Mouse (Mus musculus) midbrain, embryonic 14.5 days (tissue): ENCODE data around the gene Fgfr2. TPM values are rescaled to one million over a fixed set of nuclear protein-coding genes. Genes with fewer than 3 reads are reported as not detected.

Experiments
- ATAC-seq: fragments of 200-750 bp; cut with Nextera tagmentation; 2 replicates; pipeline ENCODE4 v1.8.0; 2017; ENCODE audit warnings: moderate number of reproducible peaks, moderate library complexity; ENCODE audit not compliant: low FRiP score, low TSS enrichment
- DNase-seq: peaks from one replicate; pipeline ENCODE4 v3.0.0-alpha.2; 2015
- H3K27ac ChIP-seq: fragments of 300-500 bp; sonication (generic); replicated peaks from 2 replicates; pipeline ENCODE4 v1.5.1; 2014; ENCODE audit warnings: mild to moderate bottlenecking, low read depth, low read length, moderate library complexity
- H3K27me3 ChIP-seq: fragments of 300-500 bp; sonication (generic); 2 replicates; pipeline ENCODE4 v1.6.1; 2014; ENCODE audit warnings: low read length, control low read depth, mixed read lengths; ENCODE audit not compliant: control insufficient read depth, insufficient read depth
- H3K36me3 ChIP-seq: fragments of 300-500 bp; sonication (generic); 2 replicates; pipeline ENCODE4 v1.6.1; 2014; ENCODE audit warnings: low read length, control low read depth; ENCODE audit not compliant: control insufficient read depth, insufficient read depth
- H3K4me1 ChIP-seq: fragments of 300-500 bp; sonication (generic); 2 replicates; pipeline ENCODE4 v1.6.1; 2014; ENCODE audit warnings: mild to moderate bottlenecking, antibody characterized with exemption, low read length, control low read depth; ENCODE audit not compliant: control insufficient read depth, insufficient read depth
- H3K4me2 ChIP-seq: fragments of 300-500 bp; sonication (generic); 2 replicates; pipeline ENCODE4 v1.6.1; 2014; ENCODE audit warnings: mild to moderate bottlenecking, low read length, moderate library complexity
- H3K4me3 ChIP-seq: fragments of 300-500 bp; sonication (generic); replicated peaks from 2 replicates; pipeline ENCODE4 v1.5.1; 2014; ENCODE audit warnings: low read depth, low read length
- H3K9ac ChIP-seq: fragments of 300-500 bp; sonication (generic); replicated peaks from 2 replicates; pipeline ENCODE4 v1.6.1; 2014; ENCODE audit warnings: mild to moderate bottlenecking, low read length, moderate library complexity
- H3K9me3 ChIP-seq: fragments of 300-500 bp; sonication (generic); 2 replicates; pipeline ENCODE4 v1.6.1; 2016; ENCODE audit warnings: low read length, control low read depth, mixed read lengths; ENCODE audit not compliant: control insufficient read depth
- WGBS: fragments of 180-500 bp; shearing (Covaris S2); extraction: QIAGEN DNeasy Blood & Tissue Kit; methylation state at CpG from one replicate; pipeline ENCODE4 v1.1.7; 2014; 5-methylcytosine and 5-hydroxymethylcytosine counted together
- polyA plus RNA-seq: library from polyadenylated mRNA; unstranded; fragments of >200 nt; fragmentation: Nextera tagmentation; extraction: Ambion mirVana; gene quantifications from 2 replicates; pipeline ENCODE4 v1.2.1, GENCODE M21; 2014

Fgfr2 gene
- polyA plus RNA-seq, 1 experiment from 2014 or later = 28.1 TPM

- Histone ChIP-seq H3K27me3 (no peaks in the 10 kb centered on the region), H3K9me3 (no peaks in the 10 kb centered on the region), H3K9ac (no peak overlapping the region), H3K27ac (no peak overlapping the region), H3K4me1 (no peaks in the 10 kb centered on the region), H3K4me2 (no peak overlapping the region), H3K36me3 (no peaks in the 10 kb centered on the region), H3K4me3 (no peak overlapping the region)
- ATAC-seq (no peak), DNase-seq (no peak)
- whole genome bisulfite sequencing = 28% methylated on average over 1 of the region's 1 CpGs
Measured at GRCm38 (mm10) chr7:131244993-131245392, 1878.2 kb downstream of the Fgfr2 start.

GRCm38 (mm10) chr7:131236091-131236490 is 1887.1 kb downstream of the Fgfr2 start:
- Histone ChIP-seq H3K9me3 (no peaks in the 10 kb centered on the region), H3K9ac (no peak overlapping the region), H3K27ac (no peak overlapping the region), H3K4me3 (no peak overlapping the region), H3K4me2 (no peak overlapping the region), H3K27me3 (no peaks in the 10 kb centered on the region), H3K36me3 (no peaks in the 10 kb centered on the region), H3K4me1 (no peaks in the 10 kb centered on the region)
- no peak for DNase-seq
- no peak for ATAC-seq

GRCm38 (mm10) chr7:131223086-131223485 is 1900.1 kb downstream of the Fgfr2 start:
- H3K27me3 ChIP-seq = no peaks in the 10 kb centered on the region
- no peak for DNase-seq
- WGBS = 77% methylated on average over 5 of the region's 5 CpGs

DNA sequence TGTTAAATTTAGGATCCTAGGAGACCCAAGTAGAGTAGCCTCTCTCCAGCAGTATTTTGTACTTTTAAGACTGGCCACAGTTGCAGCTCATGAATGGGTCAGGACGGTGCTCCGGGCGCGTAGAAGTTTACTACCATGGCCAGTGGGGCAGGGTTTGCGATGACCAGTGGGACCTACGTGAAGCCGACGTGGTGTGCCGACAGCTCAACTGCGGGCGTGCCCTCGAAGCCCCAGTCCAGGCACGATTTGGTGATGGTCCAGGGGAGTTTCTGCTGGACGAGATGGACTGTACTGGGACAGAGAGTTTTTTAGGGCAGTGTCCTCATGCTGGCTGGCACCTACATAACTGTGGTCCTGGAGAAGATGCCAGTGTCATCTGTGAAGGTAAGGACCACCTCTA is 1935.2 kb downstream of the Fgfr2 start:
- ATAC-seq (no peak), DNase-seq (no peak)
- H3K9me3 ChIP-seq = no peaks in the 10 kb centered on the region
- no peaks in the 10 kb centered on the region for H3K4me1 ChIP-seq
- H3K36me3 ChIP-seq = no peaks in the 10 kb centered on the region
- H3K4me3 ChIP-seq = no peak overlapping the region
- 93% methylated on average over 14 of the region's 14 CpGs for WGBS
- H3K27me3 ChIP-seq = no peaks in the 10 kb centered on the region
- no peak overlapping the region for H3K27ac ChIP-seq
- H3K4me2 ChIP-seq = no peak overlapping the region
- H3K9ac ChIP-seq = no peak overlapping the region

More at GRCm38 (mm10) chr7:131223086-131223485, 1900.1 kb downstream of the Fgfr2 start:
- no peak overlapping the region for H3K4me3 ChIP-seq
- H3K9ac ChIP-seq = no peak overlapping the region
- no peaks in the 10 kb centered on the region for H3K36me3 ChIP-seq
- H3K4me1 ChIP-seq = no peaks in the 10 kb centered on the region
- no peaks in the 10 kb centered on the region for H3K9me3 ChIP-seq
- ATAC-seq = no peak
- H3K27ac ChIP-seq = no peak overlapping the region
- no peak overlapping the region for H3K4me2 ChIP-seq

DNA sequence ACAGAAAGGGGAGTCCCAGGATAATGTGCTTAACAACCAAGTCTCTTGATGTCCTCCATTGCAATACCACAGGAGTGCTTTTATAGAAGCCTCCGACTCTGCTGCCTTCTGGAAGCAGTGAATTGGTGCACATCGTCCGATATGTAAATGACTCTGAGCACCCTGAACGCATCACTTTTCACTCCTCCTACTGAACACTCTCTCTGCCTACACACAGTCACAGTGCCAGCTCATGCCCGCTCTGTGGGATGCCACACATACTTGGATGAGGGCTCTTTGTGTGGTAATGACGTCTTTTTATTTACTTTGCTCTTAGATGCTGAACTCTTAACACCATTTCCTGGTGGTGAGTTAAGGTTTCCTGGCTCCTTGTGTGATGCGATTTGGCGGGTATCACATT is 1936.1 kb downstream of the Fgfr2 start:
- Histone ChIP-seq H3K4me3 (no peak overlapping the region), H3K36me3 (no peaks in the 10 kb centered on the region), H3K9me3 (no peaks in the 10 kb centered on the region), H3K4me1 (no peaks in the 10 kb centered on the region), H3K4me2 (no peak overlapping the region), H3K27ac (no peak overlapping the region), H3K9ac (no peak overlapping the region), H3K27me3 (no peaks in the 10 kb centered on the region)
- ATAC-seq = no peak
- no peak for DNase-seq
- WGBS = 84% methylated on average over 8 of the region's 8 CpGs

DNA sequence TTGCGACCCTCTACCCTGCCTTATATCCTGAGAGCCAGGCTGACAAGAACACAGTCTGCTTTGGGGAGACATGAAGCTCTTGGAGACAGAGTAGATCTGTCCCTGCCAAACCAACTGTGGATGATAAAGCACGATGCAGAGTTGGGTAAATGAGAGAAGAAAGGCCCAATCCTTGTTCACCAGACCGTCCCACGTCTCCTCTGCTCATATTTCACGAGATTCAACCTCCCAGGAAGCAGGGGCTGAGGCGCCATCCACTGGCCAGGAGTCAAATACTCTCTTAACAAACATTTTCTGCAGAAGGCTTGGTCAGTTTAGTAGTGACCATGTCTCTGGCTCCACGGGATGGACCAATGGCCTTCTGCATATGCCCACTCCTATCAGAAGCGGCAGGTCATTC is 1938.8 kb downstream of the Fgfr2 start:
- Histone ChIP-seq H3K9me3 (no peaks in the 10 kb centered on the region), H3K27ac (no peak overlapping the region), H3K27me3 (no peaks in the 10 kb centered on the region), H3K4me3 (no peak overlapping the region), H3K36me3 (no peaks in the 10 kb centered on the region), H3K4me2 (no peak overlapping the region), H3K4me1 (no peaks in the 10 kb centered on the region), H3K9ac (no peak overlapping the region)
- WGBS = 71% methylated on average over 8 of the region's 8 CpGs
- no peak for DNase-seq
- ATAC-seq = no peak

- WGBS = 38% methylated on average over 4 of the region's 4 CpGs
- Histone ChIP-seq H3K9me3 (no peaks in the 10 kb centered on the region), H3K4me2 (no peak overlapping the region), H3K27me3 (no peaks in the 10 kb centered on the region), H3K4me1 (no peaks in the 10 kb centered on the region), H3K9ac (no peak overlapping the region), H3K36me3 (no peaks in the 10 kb centered on the region), H3K27ac (no peak overlapping the region), H3K4me3 (no peak overlapping the region)
- DNase-seq = peak; percentile 42
- no peak for ATAC-seq
Measured at GRCm38 (mm10) chr7:131182685-131183084, 1940.5 kb downstream of the Fgfr2 start.

DNA sequence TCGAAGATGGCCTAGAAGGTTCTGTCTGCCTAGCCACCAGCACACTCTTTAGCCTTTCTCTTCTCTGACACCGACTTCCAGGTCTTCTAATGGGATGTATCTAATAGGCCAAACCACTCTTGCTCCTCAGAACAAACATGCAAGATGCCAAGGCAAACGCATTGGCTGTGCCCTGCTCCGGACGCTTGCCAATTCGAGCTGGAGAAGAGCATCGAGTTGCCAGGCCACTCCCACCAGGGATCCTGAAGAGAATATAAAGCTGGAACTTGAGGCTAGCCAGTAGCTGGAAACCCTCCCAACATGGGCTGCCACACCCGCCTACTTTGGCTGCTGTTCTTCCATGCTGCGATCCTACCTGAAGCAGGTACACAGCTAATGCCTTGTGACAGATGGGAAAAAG is 1949.0 kb downstream of the Fgfr2 start, which contains the start of gene 5430419D17Rik:
TSS of gene 5430419D17Rik (plus strand) at position 282 of the 400 bp plus-strand sequence.
- WGBS = 89% methylated on average over 9 of the region's 9 CpGs
- DNase-seq = no peak
- ATAC-seq = no peak

DNA sequence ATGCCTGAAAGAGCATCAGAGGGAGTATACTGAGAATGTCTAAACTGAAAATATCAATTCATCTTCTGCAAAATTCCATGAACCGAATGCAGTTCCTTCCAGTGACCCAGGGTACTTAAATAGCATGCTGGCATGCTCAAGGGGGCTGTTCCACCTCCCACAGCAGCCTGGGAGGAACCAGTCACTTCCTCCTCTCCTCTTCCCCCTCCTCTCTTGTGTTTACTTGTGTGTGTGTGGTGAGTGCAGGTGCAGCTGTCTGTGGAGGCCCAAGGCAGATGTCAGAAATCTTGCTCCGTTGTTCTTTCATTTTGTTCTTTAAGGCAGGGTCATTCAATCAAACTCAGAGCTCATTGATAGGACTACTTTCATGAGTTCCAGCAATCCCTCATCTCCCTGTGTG is 1954.1 kb downstream of the Fgfr2 start:
- Histone ChIP-seq H3K9me3 (no peaks in the 10 kb centered on the region), H3K36me3 (no peaks in the 10 kb centered on the region), H3K27me3 (no peaks in the 10 kb centered on the region), H3K4me3 (no peak overlapping the region), H3K9ac (no peak overlapping the region), H3K4me2 (no peak overlapping the region), H3K27ac (no peak overlapping the region), H3K4me1 (no peaks in the 10 kb centered on the region)
- DNase-seq (no peak), ATAC-seq (no peak)
- 63% methylated on average over 2 of the region's 2 CpGs for WGBS

More for the DNA sequence above, 1949.0 kb downstream of the Fgfr2 start, which contains the start of gene 5430419D17Rik:
- no peak within 1 kb of the TSS for H3K9ac ChIP-seq
- H3K4me2 ChIP-seq = no peak within 1 kb of the TSS
- no peak within 1 kb of the TSS for H3K27ac ChIP-seq
- H3K4me1 ChIP-seq = no peaks in the 10 kb centered on the region
- no peaks in the 10 kb centered on the region for H3K27me3 ChIP-seq
- no peaks in the 10 kb centered on the region for H3K36me3 ChIP-seq
- H3K9me3 ChIP-seq = no peaks in the 10 kb centered on the region
- H3K4me3 ChIP-seq = no peak within 1 kb of the TSS
